Mouse (Mus musculus) lung, postnatal 14 days (tissue): ENCODE data around the gene Rnf135.
"Not testable (repeated sequence)": the region's sequence is repeated elsewhere in the genome, so short reads cannot be mapped to it uniquely, and the experiment has no call there.

Experiments
- DNase-seq: peaks from one replicate; pipeline ENCODE4 v3.0.0; 2021

Gene Rnf135

DNA sequence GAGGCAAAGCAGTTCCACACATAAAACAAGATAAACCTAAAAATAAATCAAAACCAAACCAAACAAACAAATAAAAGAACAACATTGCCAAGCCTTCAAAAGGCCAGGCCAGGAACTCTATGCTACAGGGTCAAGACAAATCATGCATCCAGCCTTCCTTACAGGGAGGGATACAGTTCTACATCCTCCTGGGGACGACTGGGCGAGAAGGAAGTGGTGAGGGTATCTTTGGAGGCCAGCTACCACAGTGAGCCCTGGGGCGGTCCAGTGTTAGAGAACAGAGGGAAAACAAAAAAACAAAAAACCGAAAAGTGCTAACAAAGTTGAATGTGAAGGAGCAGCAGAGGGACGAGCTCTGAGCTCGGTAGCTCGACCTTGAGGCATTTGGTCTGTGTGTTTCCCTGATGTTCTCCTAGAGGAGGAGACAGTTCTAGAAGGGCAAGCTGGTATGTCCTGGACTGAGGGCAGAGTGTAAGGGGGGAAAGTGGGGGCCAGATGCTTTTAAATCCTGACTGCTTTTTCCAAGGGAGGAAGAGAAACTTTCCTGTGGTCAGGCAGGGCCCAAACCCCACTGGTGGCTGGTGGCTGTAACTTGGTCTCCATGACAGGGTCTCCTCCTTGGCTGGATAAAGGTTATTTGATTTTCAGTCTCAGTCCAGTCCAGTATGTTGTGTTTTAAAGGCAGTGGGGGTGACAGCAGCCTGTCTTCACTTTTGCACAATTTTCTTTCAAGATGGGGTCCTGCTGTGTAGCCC, 20.1 kb upstream of the Rnf135 start:
- no peak for DNase-seq

DNA sequence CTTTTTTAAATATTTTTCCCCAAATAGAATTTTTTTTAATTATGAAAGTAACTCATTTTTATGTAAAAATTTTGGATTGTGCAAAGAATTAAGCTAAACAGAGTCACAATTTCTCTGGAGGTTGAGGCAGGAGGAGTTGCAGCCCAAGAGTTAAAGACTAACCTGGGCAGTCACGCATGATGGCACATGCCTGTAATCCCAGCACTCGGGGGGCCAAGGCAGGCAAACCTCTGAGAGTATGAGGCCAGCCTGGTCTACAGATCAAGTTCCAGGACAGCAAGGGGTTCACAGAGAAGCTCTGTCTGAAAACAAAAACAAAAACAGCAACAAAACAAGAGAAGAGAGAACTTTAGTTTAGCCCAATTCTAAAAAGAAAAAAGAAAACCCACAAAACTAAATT, 19.4 kb upstream of the Rnf135 start:
- no peak for DNase-seq

DNA sequence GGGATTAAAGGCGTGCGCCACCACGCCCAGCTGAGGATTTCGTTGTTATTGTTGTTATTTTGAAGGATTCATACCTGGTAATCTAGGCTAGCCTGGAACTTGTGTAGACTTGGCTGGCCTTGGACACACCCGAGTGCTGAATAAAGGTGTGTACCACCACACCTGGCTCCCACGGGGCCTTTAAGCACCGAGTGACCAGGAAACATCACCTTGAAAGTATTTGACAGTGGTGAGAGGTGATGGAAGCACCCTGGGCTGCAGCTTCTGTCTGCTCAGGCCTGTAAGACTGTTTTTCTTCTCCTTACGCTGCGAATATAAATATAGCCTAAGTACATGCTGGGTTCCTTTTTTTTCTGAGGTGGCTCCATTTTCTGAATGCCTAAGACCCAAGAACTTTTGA, 15.5 kb upstream of the Rnf135 start:
- no peak for DNase-seq

DNA sequence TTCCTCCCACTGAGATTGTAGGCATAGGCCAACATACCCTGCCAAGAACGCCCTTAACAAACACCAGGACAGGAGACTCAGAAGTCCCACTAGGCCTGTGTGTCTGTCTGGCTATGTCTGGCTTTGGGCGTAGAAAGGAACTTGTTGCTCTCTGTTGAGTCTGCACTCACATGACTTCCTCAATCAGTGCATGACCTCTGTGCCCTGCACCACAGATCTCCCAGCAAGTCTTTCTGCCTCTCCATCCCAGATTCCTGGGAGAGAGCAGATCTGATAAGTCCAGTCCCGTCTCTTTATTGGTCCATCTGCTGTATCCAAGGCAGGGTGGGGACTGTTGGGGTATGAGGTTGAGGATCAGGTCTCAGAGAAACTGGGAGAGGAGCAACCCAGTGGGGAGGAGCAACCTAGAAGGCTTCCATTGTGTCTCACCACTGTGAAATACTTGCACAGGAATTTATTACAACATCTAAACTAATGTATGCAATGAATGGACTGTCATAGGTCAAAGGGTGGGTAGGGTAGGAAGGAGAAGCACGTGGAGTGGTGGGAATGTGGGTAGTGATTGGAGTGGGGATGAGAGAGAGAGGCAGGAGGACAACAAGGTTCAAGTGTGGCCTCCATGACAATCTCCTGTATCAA, 14.9 kb upstream of the Rnf135 start:
- no peak for DNase-seq

DNA sequence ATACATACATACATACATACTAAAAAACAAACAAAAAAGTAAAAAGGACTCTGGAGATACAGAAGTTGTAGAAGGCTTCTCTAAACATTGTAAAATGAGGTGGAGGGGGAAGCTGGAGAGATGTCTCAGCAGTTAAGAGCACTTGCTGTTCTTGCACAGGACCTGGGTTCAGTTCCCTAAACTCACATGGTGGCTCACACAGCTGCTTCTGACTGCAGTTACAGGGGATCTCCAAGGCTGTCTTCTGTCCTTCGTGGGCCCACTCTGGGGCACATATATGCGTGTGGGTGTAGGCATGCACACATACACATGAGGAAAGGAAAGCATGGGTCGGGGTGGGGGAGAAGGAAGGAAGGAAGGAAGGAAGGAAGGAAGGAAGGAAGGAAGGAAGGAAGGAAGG, 14.0 kb upstream of the Rnf135 start:
- no peak for DNase-seq

DNA sequence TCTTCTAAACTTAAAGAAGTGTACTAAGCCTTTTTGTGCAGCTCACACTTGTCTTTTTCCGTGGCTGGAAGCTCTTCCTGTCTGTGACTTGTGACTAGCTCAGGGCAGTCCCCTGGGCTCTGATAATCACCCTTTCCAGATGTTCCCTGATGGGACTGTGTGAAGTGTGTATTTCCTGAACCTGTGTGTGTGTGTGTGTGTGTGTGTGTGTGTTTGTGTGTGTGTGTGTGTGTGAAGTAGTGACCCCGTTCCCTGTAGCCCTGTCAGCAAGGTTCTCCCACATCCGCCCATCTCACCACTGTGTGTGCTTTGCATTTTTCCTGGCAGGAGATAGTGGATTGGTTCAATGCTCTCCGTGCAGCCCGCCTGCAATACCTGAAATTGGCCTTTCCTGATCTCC, 13.3 kb upstream of the Rnf135 start:
- no peak for DNase-seq

DNA sequence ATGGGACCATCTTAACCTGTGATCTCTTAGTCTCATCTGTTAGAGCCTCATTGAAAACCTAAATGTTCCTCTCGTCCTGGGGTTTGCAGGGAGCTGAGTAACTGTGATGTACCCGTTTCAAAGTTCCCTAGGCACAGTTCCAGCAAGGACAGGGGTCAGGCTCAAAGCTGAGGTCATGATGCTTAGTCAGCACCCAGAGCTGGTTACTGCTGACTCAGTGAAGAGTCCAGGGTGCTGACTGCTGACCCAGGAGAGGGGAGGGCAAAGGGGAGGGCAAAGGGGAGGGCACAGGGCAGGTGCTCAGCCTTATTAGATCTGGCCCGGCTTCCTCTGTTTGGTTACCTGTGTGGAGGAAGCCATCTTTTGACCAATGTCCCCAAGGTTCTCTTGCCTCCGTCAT, 11.8 kb upstream of the Rnf135 start:
- DNase-seq = no peak

DNA sequence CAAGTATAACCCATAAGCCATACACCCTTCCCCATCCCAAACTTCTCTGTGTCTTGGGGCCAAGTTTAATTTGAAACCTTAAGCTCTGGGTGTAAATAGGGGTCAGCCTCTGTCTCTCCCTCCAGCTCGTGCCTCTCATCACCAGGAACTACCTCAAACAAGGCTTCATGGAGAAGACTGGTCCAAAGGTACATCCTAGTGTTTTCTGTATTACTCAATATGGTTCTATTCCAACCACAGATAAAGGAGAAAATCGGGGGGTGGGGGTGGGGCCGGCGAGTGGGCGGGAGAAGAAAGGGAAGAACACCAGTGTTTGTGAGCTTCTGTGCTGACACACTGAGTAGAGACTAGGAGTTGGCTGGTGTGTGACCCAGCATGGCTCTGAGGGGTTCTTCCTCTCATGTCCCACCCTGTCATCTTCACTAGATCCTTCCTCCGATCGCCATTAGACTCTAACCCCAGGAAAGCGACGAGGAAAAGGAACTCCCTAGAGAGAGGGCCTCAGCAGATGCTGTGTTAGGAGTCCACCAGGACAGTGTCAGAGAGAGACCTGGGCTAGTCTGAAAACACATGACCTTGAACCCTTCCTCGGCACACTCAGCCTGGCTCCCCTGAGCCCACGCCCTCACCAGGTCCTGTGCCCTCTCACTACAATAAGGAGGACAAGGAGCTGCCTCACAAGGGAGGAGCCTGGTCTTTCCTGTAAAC, 9.5 kb upstream of the Rnf135 start:
- no peak for DNase-seq

DNA sequence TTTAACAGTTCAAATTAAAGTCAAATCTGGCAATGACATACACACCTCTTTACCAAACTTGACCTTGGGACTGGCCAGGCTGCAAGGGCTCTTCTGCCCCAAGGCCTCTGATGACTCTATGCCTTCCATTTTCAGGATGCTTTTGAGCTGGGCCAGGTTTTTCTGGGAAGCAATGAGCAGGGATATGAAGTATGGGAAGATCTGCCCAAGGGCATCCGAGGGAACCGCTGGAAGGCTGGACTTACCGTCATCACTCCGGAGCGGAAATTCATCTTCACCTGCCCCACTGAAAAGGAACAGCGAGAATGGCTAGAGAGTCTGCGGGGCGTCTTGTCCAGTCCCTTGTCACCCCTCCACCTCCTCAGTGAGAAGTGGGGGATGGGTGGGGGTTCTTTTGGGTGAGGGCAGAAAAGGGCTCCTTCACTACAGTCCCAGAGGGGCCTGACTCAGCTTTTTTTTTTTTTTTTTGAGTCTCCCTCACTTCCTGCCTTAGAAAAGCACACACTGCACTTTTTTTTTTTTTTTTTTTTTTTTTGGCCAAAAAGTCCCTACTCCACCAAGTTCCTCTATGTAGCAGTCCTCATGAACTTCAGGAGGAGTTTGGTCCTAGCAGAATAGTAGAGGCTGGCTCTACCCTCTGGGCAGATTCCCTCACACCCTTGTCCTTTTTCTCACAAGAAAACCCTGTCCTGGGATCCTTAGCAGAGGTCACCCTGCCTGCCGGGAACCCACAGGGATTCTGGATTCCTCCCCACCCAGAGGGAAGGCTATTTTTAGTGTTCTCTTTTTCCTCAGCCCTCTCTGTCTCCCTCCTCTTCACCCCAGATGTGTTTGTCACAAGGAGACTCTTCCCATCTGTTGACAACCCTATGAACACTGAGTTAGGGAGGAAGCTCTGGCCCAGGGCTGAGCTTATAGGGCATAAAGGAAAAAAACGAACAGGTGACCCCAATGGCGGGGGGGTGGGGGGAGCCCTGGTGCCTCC, 6.4 kb upstream of the Rnf135 start:
- DNase-seq = no peak

DNA sequence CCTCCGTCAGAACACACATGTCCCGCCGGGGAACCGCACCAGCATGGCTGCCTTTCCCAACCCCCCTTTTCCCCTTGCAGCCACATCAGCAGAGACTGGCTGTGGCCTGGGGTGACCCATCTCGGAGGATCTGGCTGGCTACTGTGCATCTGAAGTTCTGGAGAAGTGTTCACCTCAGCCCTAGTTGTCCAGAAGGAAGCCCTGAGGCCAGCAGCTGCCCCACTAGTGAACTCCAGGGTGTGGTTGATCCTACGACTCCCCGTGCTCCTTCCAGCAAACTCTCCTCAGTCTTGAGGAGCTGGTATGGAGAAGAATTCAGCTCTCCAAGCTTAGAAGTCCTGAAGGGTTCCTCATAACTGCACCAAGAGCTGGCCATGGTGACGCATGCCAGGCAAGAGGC, 5.3 kb upstream of the Rnf135 start:
- no peak for DNase-seq

DNA sequence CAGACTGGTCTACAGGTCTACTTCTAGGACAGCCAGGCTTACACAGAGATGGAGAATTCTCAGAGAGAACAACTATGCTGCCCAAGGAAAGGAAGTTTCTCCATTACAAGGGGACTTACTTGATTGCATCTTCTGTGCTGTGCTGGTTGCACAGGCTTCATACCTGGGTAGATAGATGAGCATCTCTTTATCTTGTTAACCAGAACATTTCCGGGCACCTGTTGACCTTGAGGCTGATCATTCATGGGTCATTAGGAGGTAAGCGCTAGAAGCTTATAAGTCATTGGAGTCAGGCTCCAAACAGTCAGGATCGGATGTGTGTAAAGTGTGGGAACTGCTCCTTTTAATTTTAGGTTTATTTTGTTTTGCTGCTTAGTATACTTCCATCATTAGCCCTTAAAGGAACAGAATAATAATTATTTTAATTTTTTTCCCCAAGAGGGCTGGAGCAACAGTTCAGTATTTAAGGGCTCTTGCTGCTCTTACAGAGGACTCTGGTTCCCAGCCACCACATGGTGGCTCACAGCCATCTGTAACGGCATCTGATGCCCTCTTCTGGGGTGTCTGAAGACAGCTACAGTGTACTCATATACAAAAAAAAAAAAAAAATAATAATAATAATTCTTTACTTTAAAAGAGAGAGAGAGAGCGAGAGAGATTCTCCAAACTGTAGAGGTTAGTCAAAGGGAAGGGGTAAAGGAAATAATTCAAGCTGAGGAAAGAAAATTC, 2.5 kb upstream of the Rnf135 start:
- no peak for DNase-seq

DNA sequence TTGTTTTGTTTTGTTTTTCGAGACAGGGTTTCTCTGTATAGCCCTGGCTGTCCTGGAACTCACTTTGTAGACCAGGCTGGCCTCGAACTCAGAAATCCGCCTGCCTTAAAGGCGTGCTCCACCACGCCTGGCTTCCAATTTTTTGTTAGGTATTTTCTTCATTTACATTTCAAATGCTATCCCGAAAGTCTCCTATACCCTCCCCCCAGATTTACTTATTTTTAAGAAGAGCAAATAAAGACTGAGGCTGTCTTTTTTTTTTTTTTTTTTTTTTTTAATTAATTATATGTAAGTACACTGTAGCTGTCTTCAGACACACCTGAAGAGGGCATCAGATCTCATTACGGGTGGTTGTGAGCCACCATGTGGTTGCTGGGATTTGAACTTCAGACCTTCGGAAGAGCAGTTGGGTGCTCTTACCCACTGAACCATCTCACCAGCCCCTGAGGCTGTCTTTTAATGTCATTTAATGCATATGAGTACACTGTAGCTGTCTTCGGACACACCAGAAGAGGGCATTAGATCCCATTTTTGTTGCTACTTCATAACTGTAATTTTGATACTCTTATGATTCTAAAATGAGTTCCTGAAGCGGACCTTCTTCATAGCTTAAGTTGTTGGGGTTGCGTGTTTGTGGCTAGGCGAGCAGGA, 472 bp upstream of the Rnf135 start:
- DNase-seq = not testable (repeated sequence)

DNA sequence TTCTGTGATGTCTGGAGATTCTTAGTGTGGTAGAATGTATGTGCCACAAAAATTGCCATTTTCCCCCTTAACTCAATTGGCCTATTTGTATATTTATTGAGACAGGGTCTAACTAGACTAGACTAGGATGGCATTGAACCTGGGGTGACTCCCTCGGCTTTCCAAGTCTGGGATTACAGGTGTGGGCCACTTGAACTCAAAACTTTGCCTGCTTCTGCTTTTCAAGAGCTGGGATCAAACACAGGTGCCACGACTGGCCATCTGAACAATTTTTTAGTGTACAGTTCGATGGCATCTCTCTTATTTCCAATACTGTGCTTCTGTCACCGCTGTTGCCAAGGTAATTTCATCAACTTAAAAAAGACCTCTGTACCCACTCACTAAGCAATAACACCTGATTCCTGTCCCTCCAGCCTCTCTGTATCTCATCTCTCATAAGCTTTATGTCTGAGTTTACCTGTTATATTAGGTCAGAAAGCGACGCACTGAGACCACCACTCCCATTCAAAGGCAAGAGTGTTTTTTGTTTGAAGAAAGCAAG, 950 bp downstream of the Rnf135 start:
- DNase-seq = no peak

DNA sequence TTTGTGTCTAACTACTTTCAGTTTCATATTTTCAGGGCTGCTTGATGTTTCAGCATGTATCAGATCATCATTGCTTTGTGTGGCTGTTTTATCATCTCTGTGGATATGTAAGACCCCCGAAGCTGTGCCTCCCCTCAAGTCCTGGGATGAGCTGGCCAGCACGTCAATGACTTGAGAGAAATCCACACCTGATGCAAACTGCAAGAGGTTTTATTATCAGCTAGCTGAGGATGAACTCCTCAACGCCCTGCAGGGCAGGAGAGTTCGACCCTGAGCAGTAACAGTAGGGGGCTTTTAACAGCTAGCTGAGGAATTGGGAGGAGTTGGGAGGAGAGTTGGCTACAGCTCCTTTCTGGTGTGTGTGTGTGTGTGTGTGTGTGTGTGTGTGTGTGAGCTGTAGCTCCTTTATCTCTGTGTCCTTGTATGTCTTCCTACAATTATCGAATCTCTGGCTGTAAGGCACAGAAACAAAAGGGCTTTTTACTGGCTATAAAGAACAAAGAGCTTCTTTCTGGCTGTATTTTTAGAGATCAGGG, 1.9 kb downstream of the Rnf135 start:
- DNase-seq = not testable (repeated sequence)

DNA sequence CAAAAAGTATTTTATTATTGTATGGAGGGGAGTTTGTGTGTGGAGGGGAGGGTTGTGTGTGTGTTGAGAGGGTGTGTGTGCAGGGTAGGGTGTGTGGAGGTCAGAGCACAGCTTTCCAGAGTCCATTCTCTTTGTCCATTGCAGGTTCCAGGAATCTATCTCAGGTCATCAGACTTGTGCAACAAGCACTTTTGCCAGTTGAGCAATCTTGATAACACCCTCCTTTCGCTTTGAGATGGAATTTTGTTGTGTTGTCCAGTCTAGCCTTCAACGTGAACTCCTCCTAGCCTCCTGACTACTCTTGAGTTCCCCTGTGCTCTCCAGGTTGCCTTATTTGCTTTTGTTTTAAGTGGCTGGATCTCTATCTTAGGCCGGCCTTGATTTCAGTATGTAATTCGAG, 6.6 kb downstream of the Rnf135 start:
- DNase-seq = no peak

DNA sequence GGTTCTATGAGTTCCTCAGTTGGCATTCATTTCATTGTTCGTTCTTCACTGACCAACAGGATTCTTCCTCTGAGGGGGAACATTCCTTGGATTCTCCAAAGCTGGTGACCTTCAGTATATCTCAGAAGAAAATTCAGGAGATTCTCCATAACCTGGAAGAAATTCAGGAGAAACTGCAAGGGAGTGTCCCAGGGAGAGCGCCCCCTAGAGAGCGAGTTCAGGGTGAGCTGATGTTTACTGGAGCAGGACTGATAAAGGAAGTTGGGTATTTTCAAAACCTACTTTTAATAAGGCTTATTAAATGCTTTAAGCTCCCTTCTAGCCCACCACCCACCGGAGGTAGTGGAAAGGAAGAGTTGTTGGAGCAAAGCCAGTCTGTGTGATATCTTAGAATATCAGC, 10.2 kb downstream of the Rnf135 start:
- no peak for DNase-seq

DNA sequence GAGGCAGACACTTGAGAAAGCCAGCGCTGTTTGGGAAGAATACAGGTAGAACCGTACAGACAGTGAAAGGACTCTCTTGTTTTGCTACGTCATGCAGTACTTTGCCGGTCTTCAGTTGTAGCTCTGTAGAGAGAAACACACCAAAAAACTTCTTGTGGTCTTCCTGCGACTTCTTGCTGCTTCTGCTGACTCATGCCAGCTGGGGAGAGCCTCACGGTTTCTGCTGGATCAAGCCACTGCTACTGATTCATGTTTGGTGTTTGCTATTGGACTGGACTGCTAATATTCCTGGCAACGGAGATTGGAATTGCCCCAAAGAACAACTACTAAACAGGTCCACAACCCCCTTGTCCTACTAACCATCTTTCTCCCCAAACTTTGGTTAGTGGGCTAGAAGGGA, 12.7 kb downstream of the Rnf135 start:
- no peak for DNase-seq

DNA sequence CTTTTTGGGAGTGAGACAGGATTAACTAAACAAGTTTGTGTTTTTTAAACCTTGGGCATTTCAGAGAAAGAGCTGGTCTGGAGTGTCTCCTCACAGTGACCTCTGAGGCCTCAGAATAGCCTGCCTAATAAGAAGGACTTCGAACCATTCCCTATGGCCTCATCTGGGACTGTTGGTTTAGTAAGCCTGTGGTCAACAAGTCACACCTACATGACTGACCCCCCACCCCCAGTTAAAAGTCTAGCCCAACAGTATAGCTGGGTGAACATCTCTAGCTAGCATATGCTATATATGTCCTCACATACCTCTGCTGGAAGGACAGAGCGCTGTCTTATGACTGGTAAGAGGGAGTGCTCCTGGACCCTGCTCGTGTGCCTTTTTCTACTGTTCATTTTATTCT, 15.7 kb downstream of the Rnf135 start:
- no peak for DNase-seq

DNA sequence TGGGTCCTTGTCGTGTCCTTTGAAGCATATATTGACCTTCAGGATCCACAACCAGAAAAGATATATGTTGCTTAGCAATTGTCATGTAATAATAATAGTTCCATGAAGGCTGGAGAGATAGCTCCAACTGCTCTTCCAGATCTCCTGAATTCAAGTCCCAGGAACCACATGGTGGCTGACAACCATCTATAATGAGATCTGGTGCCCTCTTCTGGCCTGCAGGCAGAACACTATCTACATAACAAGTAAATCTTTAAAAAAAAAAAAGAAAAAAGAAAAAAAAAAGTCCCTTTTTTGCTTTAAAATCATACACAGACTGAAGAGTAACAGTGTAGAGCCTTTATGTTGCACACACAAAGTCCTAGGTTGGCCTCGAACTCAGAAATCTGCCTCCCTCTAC, 16.1 kb downstream of the Rnf135 start:
- DNase-seq = no peak

DNA sequence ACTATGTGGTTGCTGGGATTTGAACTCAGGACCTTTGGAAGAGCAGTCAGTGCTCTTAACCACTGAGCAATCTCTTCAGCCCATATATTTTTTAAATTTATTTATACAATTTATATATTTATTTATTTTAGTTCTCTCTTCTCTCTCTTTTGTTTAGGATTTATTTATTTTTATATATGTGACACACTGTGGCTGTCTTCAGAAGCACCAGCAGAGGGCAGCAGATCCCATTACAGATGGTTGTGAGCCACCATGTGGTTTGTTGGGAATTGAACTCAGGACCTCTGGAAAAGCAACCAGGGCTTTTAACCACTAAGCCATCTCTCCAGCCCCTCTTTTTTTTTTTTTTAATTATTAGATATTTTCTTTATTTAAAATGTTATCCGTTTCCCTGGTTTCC, 16.7 kb downstream of the Rnf135 start:
- peak; percentile 53 for DNase-seq

DNA sequence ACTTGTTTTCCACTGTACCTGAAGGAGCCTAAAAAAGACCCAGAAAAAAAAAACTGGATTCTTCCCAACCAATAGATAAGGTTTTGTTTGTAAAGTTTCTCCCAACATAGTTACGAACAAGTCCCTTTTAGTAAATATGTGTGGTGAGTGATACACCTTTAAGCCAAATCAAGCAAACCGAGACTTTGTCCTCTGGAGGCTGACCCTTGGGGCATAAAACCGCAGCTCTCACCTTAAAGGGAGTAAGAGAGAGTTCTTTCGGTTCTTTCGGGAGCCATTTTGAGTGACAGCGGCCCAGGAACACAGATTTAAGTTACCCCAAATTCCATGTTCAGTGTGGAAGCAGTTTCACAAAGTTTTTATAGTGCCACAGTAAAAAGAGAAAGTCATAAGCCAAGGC, 18.6 kb downstream of the Rnf135 start:
- DNase-seq = no peak
